Mouse (Mus musculus) embryonic stem cell, embryonic (primary cell): ENCODE results near the gene Smarcad1.
"Not testable (repeated sequence)": the region's sequence is repeated elsewhere in the genome, so short reads cannot be mapped to it uniquely, and the experiment has no call there.

Experiments used
- CTCF ChIA-PET, 4 experiments: fragments of 300-600 bp in 2 of 4; fragments of 350-600 bp in 2 of 4; sonication (Branson Sonifier 250); formaldehyde crosslinking; loops; one replicate each; lab custom pipeline; 2022; ENCODE audit warnings: inconsistent platforms in 2 of 4; lab: Charles Lee
- POLR2A ChIA-PET, 4 experiments: fragments of 300-600 bp in 2 of 4; fragments of 350-600 bp in 2 of 4; sonication (Branson Sonifier 250); formaldehyde crosslinking; loops; one replicate each; lab custom pipeline; 2022; ENCODE audit warnings: antibody characterized with exemption in 4 of 4, inconsistent platforms in 1 of 4; lab: Charles Lee

Smarcad1 gene

GRCm38 (mm10) chr6:65042491-65043171, at the start of gene Smarcad1:
Gene Smarcad1, plus strand, starts transcription at chr6:65042583.
- ChIA-PET POLR2A (interaction anchor here (0.6 to 9.0 kb wide), 50 partner anchors 8 to 1988 kb away, joined by 3 to 102 read pairs (median 5); no protein-coding TSS in a partner anchor), CTCF (interaction anchor here in 1 of 4 experiments (1.0 to 1.6 kb wide), 2 partner anchors 14 to 32 kb away, joined by 3 to 7 read pairs; no protein-coding TSS in a partner anchor)

GRCm38 (mm10) chr6:64996824-64997421, 45.5 kb upstream of the Smarcad1 start:
- CTCF ChIA-PET: interaction anchor here (0.6 to 1.4 kb wide), 12 partner anchors 8 to 1908 kb away, joined by 3 to 9 read pairs (median 4); no protein-coding TSS in a partner anchor
- POLR2A ChIA-PET: interaction anchor here in 3 of 4 experiments (0.6 to 10.2 kb wide), 16 partner anchors 12 to 220 kb away, joined by 3 to 208 read pairs (median 4); partner anchors contain the start of gene Smarcad1 (in 1 of the 3)

GRCm38 (mm10) chr6:64997805-64998204, 44.6 kb upstream of the Smarcad1 start:
- ChIA-PET CTCF (interaction anchor here in 2 of 4 experiments (0.7 to 1.4 kb wide), 3 partner anchors 27 to 832 kb away, joined by 3 to 5 read pairs (median 3); no protein-coding TSS in a partner anchor), POLR2A (interaction anchor here (1.0 to 10.2 kb wide), 12 partner anchors 11 to 73 kb away, joined by 3 to 208 read pairs (median 4); partner anchors contain the start of gene Smarcad1 (in 1 of the 4))

- POLR2A ChIA-PET: interaction anchor here in 3 of 4 experiments (0.5 to 10.2 kb wide), 12 partner anchors 12 to 53 kb away, joined by 3 to 208 read pairs (median 9); partner anchors contain the start of gene Smarcad1 (in 2 of the 3)
- CTCF ChIA-PET: not testable (repeated sequence)
Measured at GRCm38 (mm10) chr6:65000757-65001156, 41.6 kb upstream of the Smarcad1 start.

- ChIA-PET POLR2A (interaction anchor here (0.7 to 10.2 kb wide), 25 partner anchors 10 to 120 kb away, joined by 3 to 208 read pairs (median 5); partner anchors contain the start of gene Smarcad1 (in 1 of the 4)), CTCF (interaction anchor here in 1 of 4 experiments (1.3 kb wide), 1 partner anchor 23 kb away, joined by 3 read pairs; no protein-coding TSS in a partner anchor)
Measured at GRCm38 (mm10) chr6:65002196-65002595, 40.2 kb upstream of the Smarcad1 start.

- ChIA-PET CTCF (no interaction called here), POLR2A (interaction anchor here in 3 of 4 experiments (0.6 to 12.0 kb wide), 18 partner anchors 6 to 60 kb away, joined by 3 to 322 read pairs (median 4); partner anchors contain the start of gene Smarcad1 (in 2 of the 3))
Measured at GRCm38 (mm10) chr6:65008836-65009235, 33.5 kb upstream of the Smarcad1 start.

GRCm38 (mm10) chr6:65011444-65011990, 30.9 kb upstream of the Smarcad1 start:
- CTCF ChIA-PET: interaction anchor here in 1 of 4 experiments (2.0 to 2.6 kb wide), 2 partner anchors 30 to 38 kb away, joined by 7 read pairs; partner anchors contain the start of gene Smarcad1

GRCm38 (mm10) chr6:65012142-65012541, 30.2 kb upstream of the Smarcad1 start:
- ChIA-PET CTCF (interaction anchor here in 1 of 4 experiments (0.7 to 2.6 kb wide), 3 partner anchors 30 to 911 kb away, joined by 5 to 7 read pairs (median 7); partner anchors contain the start of gene Smarcad1), POLR2A (interaction anchor here (0.6 to 12.0 kb wide), 21 partner anchors 9 to 126 kb away, joined by 3 to 322 read pairs (median 9); partner anchors contain the start of gene Smarcad1 (in 3 of the 4))

More at GRCm38 (mm10) chr6:65011444-65011990, 30.9 kb upstream of the Smarcad1 start:
- POLR2A ChIA-PET: interaction anchor here (0.7 to 12.0 kb wide), 17 partner anchors 9 to 49 kb away, joined by 3 to 322 read pairs (median 11); partner anchors contain the start of gene Smarcad1 (in 3 of the 4)

GRCm38 (mm10) chr6:65017566-65017965, 24.8 kb upstream of the Smarcad1 start:
- CTCF ChIA-PET: no interaction called here
- POLR2A ChIA-PET: interaction anchor here in 2 of 4 experiments (0.8 to 13.4 kb wide), 12 partner anchors 8 to 44 kb away, joined by 3 to 322 read pairs (median 10); partner anchors contain the start of gene Smarcad1 (in 2 of the 2)

GRCm38 (mm10) chr6:65018966-65019365, 23.4 kb upstream of the Smarcad1 start:
- ChIA-PET CTCF (interaction anchor here in 1 of 4 experiments (0.7 to 0.9 kb wide), 2 partner anchors 9 to 109 kb away, joined by 4 to 9 read pairs; no protein-coding TSS in a partner anchor), POLR2A (interaction anchor here (0.7 to 13.4 kb wide), 28 partner anchors 8 to 367 kb away, joined by 3 to 322 read pairs (median 5); partner anchors contain the start of gene Smarcad1 (in 3 of the 4))

GRCm38 (mm10) chr6:65021883-65022282, 20.5 kb upstream of the Smarcad1 start:
- ChIA-PET CTCF (interaction anchor here in 2 of 4 experiments (0.6 to 1.3 kb wide), 2 partner anchors 25 to 27 kb away, joined by 3 to 6 read pairs; no protein-coding TSS in a partner anchor), POLR2A (interaction anchor here (0.6 to 13.4 kb wide), 55 partner anchors 8 to 775 kb away, joined by 3 to 322 read pairs (median 5); partner anchors contain the start of gene Smarcad1 (in 3 of the 4))

GRCm38 (mm10) chr6:65023053-65023452, 19.3 kb upstream of the Smarcad1 start:
- ChIA-PET CTCF (interaction anchor here in 1 of 4 experiments (0.7 to 0.9 kb wide), 2 partner anchors 14 to 35 kb away, joined by 3 read pairs; no protein-coding TSS in a partner anchor), POLR2A (interaction anchor here (0.6 to 13.4 kb wide), 38 partner anchors 9 to 774 kb away, joined by 3 to 322 read pairs (median 5); partner anchors contain the start of gene Smarcad1 (in 4 of the 4))

GRCm38 (mm10) chr6:65024668-65025067, 17.7 kb upstream of the Smarcad1 start:
- POLR2A ChIA-PET: interaction anchor here (0.5 to 13.4 kb wide), 59 partner anchors 8 to 1510 kb away, joined by 3 to 322 read pairs (median 4); partner anchors contain the start of genes Smarcad1 (in 4 of the 4) and Mad2l1 (in 1 of the 4)

GRCm38 (mm10) chr6:65025130-65025529, 17.3 kb upstream of the Smarcad1 start:
- ChIA-PET POLR2A (interaction anchor here (0.5 to 13.4 kb wide), 59 partner anchors 8 to 1510 kb away, joined by 3 to 322 read pairs (median 4); partner anchors contain the start of genes Smarcad1 (in 4 of the 4) and Mad2l1 (in 1 of the 4)), CTCF (interaction anchor here in 2 of 4 experiments (0.9 to 1.3 kb wide), 5 partner anchors 11 to 28 kb away, joined by 3 to 4 read pairs (median 3); no protein-coding TSS in a partner anchor)

More at GRCm38 (mm10) chr6:65024668-65025067, 17.7 kb upstream of the Smarcad1 start:
- CTCF ChIA-PET: interaction anchor here in 2 of 4 experiments (0.9 to 1.3 kb wide), 5 partner anchors 11 to 28 kb away, joined by 3 to 4 read pairs (median 3); no protein-coding TSS in a partner anchor

GRCm38 (mm10) chr6:65034661-65035060, 7.7 kb upstream of the Smarcad1 start:
- ChIA-PET CTCF (no interaction called here), POLR2A (interaction anchor here in 2 of 4 experiments (0.8 to 9.0 kb wide), 7 partner anchors 7 to 33 kb away, joined by 3 to 102 read pairs (median 5); no protein-coding TSS in a partner anchor)

GRCm38 (mm10) chr6:65035469-65035868, 6.9 kb upstream of the Smarcad1 start:
- ChIA-PET CTCF (no interaction called here), POLR2A (interaction anchor here in 3 of 4 experiments (0.5 to 9.0 kb wide), 10 partner anchors 8 to 648 kb away, joined by 3 to 102 read pairs (median 4); no protein-coding TSS in a partner anchor)
